10 mouse cellular contexts compared by ENCODE assay signal in the genomic region with DNA sequence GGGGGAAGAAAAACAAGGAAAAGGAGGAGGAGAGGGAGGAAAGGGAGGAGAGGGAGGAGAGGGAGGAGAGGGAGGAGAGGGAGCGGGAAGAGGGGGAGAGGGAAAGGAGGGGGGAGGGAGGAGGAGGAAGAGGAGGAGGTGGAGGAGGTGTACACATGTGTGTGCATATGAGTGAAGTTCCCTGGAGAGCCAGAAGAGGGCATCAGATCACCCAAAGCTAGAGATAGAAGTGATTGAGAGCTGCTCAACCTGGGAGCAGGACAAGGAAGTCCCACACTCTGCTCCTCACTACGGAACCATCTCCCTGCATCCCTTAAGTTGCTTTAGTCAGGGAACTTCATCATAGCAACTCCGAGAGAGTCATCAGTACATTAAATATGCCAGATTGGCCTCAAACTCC.
A peak's percentile ranks its signal among the peaks of the same experiment; 100 is the strongest.
DNase-seq lines count a peak whose midpoint lies in the region; TF ChIP-seq lines count a peak whose summit lies in the region.
"Had no signal": no experiment of that assay in that cellular context is flagged by ENCODE, and none has a peak within 500 bp of the region (broad histone marks: within the 10 kb centered on the region; RNA-seq: fewer than 3 reads in every experiment).

No protein-coding gene starts in this region.

- no peak overlapping the region for H3K4me3 ChIP-seq in small intestine, adult 2 months (ENCODE audit: low read depth, low read length)
- H3K4me3 ChIP-seq: limb, embryonic 12.5 days; neural tube, embryonic 15.5 days had no signal

- no peak overlapping the region for H3K27ac ChIP-seq in small intestine, adult 2 months (ENCODE audit: insufficient read depth, low read depth, low read length)
- H3K27ac ChIP-seq: limb, embryonic 12.5 days; neural tube, embryonic 15.5 days had no signal

- no peaks in the 10 kb centered on the region for H3K27me3 ChIP-seq in small intestine, adult 2 months (ENCODE audit: control insufficient read depth, insufficient read depth, low read length)
- H3K27me3 ChIP-seq: neural tube, embryonic 15.5 days had no signal

- peaks cover 5% of the 10 kb centered on the region for H3K4me1 ChIP-seq in small intestine, adult 2 months (ENCODE audit: control insufficient read depth, insufficient read depth, insufficient read length, low read length)

- H3K36me3 ChIP-seq in small intestine, adult 2 months (ENCODE audit: control insufficient read depth, insufficient read depth, low read length), result no peaks in the 10 kb centered on the region
- H3K36me3 ChIP-seq: limb, embryonic 12.5 days; neural tube, embryonic 15.5 days had no signal

- no peak for TF ChIP-seq POLR2A in small intestine, adult 2 months (IDR thresholded peaks at IDR 0.05; ENCODE audit: low read depth, low read length)

- DNase-seq in gastrocnemius, adult 18-20 months (ENCODE audit: low spot score), result peak; percentile 24
- DNase-seq in gastrocnemius, adult 8-10 months (ENCODE audit: low spot score in 2 of 2), result no peak
- DNase-seq in lung, postnatal 10 days, result peak; percentile 39
- DNase-seq in lung, postnatal 14 days, result no peak
- peak; percentile 11 for DNase-seq in c-Kit-positive CD71-positive TER-119-positive erythroid progenitor cells, embryonic 14.5 days (ENCODE audit: low spot score)
- DNase-seq in Muller cell, postnatal 12 days (ENCODE audit: inconsistent ontology term), result no peak
- no peak for DNase-seq in heart, postnatal 25 days (ENCODE audit: low spot score)

- TF ChIP-seq CTCF in small intestine, adult 2 months (IDR thresholded peaks at IDR 0.05; ENCODE audit: extremely low read depth, insufficient read length, insufficient replicate concordance, low read depth, low read length), result peak; percentile 33; the same call in 1 of the 2 replicates

- intact Hi-C loops in heart, postnatal 25 days (cut with DNase I), result loop anchor here (10.0 kb wide), 1 partner anchor 613 kb away; no protein-coding TSS in a partner anchor

- WGBS in small intestine, adult 2 months, result 74% methylated on average over 3 of the region's 3 CpGs

Comparison
In these comparisons a context has a peak if more than half of its experiments do, and no peak if none do; other contexts are left out.
1. DNase-seq: peak in gastrocnemius, adult 18-20 months (single experiment), lung, postnatal 10 days (single experiment) and c-Kit-positive CD71-positive TER-119-positive erythroid progenitor cells, embryonic 14.5 days (single experiment); none in gastrocnemius, adult 8-10 months (0 of 2), lung, postnatal 14 days (single experiment), Muller cell, postnatal 12 days (single experiment) and heart, postnatal 25 days (single experiment).